Mouse (Mus musculus) neural tube, embryonic 13.5 days (tissue): ENCODE data around the gene Ankrd10. TPM values are rescaled to one million over a fixed set of nuclear protein-coding genes. Genes with fewer than 3 reads are reported as not detected.
A peak's percentile ranks its signal among the peaks of the same experiment; 100 is the strongest.
"Not testable (repeated sequence)": the region's sequence is repeated elsewhere in the genome, so short reads cannot be mapped to it uniquely, and the experiment has no call there.

Experiments
- ATAC-seq: fragments of 200-750 bp; cut with Nextera tagmentation; 2 replicates; pipeline ENCODE4 v1.8.0; 2017; ENCODE audit warnings: low read depth, mild to moderate bottlenecking, moderate TSS enrichment, moderate library complexity
- H3K27ac ChIP-seq: fragments of 300-500 bp; sonication (generic); replicated peaks from 2 replicates; pipeline ENCODE4 v1.5.1; 2015; ENCODE audit warnings: moderate library complexity, mild to moderate bottlenecking, inconsistent platforms
- H3K27me3 ChIP-seq: fragments of 300-500 bp; sonication (generic); 2 replicates; pipeline ENCODE4 v1.6.1; 2015; ENCODE audit warnings: mild to moderate bottlenecking, inconsistent platforms
- H3K36me3 ChIP-seq: fragments of 300-500 bp; sonication (generic); 2 replicates; pipeline ENCODE4 v1.6.1; 2015; ENCODE audit warnings: mild to moderate bottlenecking, inconsistent platforms
- H3K4me1 ChIP-seq: fragments of 300-500 bp; sonication (generic); replicated peaks from 2 replicates; pipeline ENCODE4 v1.6.1; 2015; ENCODE audit warnings: inconsistent platforms
- H3K4me2 ChIP-seq: fragments of 300-500 bp; sonication (generic); 2 replicates; pipeline ENCODE4 v1.6.1; 2015; ENCODE audit warnings: inconsistent platforms, mild to moderate bottlenecking, moderate library complexity
- H3K4me3 ChIP-seq: fragments of 300-500 bp; sonication (generic); 2 replicates; pipeline ENCODE4 v1.5.1; 2015; ENCODE audit warnings: mild to moderate bottlenecking, inconsistent platforms
- H3K9ac ChIP-seq: fragments of 300-500 bp; sonication (generic); 2 replicates; pipeline ENCODE4 v1.6.1; 2015; ENCODE audit warnings: moderate library complexity, mild to moderate bottlenecking, inconsistent platforms
- H3K9me3 ChIP-seq: fragments of 300-500 bp; sonication (generic); 2 replicates; pipeline ENCODE4 v1.6.1; 2016; ENCODE audit warnings: inconsistent platforms
- WGBS: fragments of 180-500 bp; shearing (Covaris S2); methylation state at CpG from one replicate; pipeline ENCODE4 v1.1.7; 2015; 5-methylcytosine and 5-hydroxymethylcytosine counted together
- polyA plus RNA-seq: library from polyadenylated mRNA; unstranded; fragments of >200 nt; fragmentation: Nextera tagmentation; extraction: Ambion mirVana; gene quantifications from 2 replicates; pipeline ENCODE4 v1.2.1, GENCODE M21; 2015

Ankrd10 gene
- 79.2 and 81.6 TPM in 2 replicates for polyA plus RNA-seq

GRCm38 (mm10) chr8:11635611-11636081, at the start of gene Ankrd10:
Ankrd10 (minus strand) TSS chr8:11635757.
- Histone ChIP-seq H3K4me3 (peak within 1 kb of the TSS; percentile 95), H3K27ac (peak within 1 kb of the TSS; percentile 99), H3K27me3 (no peaks in the 10 kb centered on the region), H3K9ac (peak within 1 kb of the TSS; percentile 97), H3K36me3 (peaks cover 23% of the 10 kb centered on the region), H3K4me2 (peak within 1 kb of the TSS; percentile 76), H3K9me3 (no peaks in the 10 kb centered on the region), H3K4me1 (peaks cover 36% of the 10 kb centered on the region)
- peak; percentile 95 for ATAC-seq
- WGBS = under 1% methylated on average over 40 of the region's 40 CpGs

- no peaks in the 10 kb centered on the region for H3K27me3 ChIP-seq
- H3K9me3 ChIP-seq = no peaks in the 10 kb centered on the region
- H3K36me3 ChIP-seq = no peaks in the 10 kb centered on the region
- no peak overlapping the region for H3K4me2 ChIP-seq
- ATAC-seq = no peak
- H3K9ac ChIP-seq = no peak overlapping the region
- WGBS = 88% methylated on average over 7 of the region's 7 CpGs
- no peak overlapping the region for H3K4me3 ChIP-seq
- H3K4me1 ChIP-seq = no peaks in the 10 kb centered on the region
- no peak overlapping the region for H3K27ac ChIP-seq
Measured at GRCm38 (mm10) chr8:11684558-11684957, 49.0 kb upstream of the Ankrd10 start.

GRCm38 (mm10) chr8:11668308-11668707, 32.8 kb upstream of the Ankrd10 start:
- WGBS = 77% methylated on average over 2 of the region's 2 CpGs
- no peak for ATAC-seq

GRCm38 (mm10) chr8:11666023-11666716, 30.6 kb upstream of the Ankrd10 start:
- not testable (repeated sequence) for H3K36me3 ChIP-seq, H3K27me3 ChIP-seq, H3K9ac ChIP-seq, H3K4me1 ChIP-seq, ATAC-seq, H3K27ac ChIP-seq, H3K4me3 ChIP-seq, H3K9me3 ChIP-seq, H3K4me2 ChIP-seq
- 66% methylated on average over 20 of the region's 20 CpGs for WGBS

More at GRCm38 (mm10) chr8:11668308-11668707, 32.8 kb upstream of the Ankrd10 start:
- Histone ChIP-seq H3K4me1 (no peaks in the 10 kb centered on the region), H3K4me3 (no peak overlapping the region), H3K9me3 (no peaks in the 10 kb centered on the region), H3K27ac (no peak overlapping the region), H3K36me3 (no peaks in the 10 kb centered on the region), H3K4me2 (no peak overlapping the region), H3K9ac (no peak overlapping the region), H3K27me3 (no peaks in the 10 kb centered on the region)

- Histone ChIP-seq H3K9me3 (no peaks in the 10 kb centered on the region), H3K27me3 (no peaks in the 10 kb centered on the region), H3K27ac (no peak overlapping the region), H3K36me3 (no peaks in the 10 kb centered on the region), H3K4me3 (no peak overlapping the region), H3K9ac (no peak overlapping the region), H3K4me1 (no peaks in the 10 kb centered on the region), H3K4me2 (no peak overlapping the region)
- no peak for ATAC-seq
- 84% methylated on average over 3 of the region's 3 CpGs for WGBS
Measured at GRCm38 (mm10) chr8:11661969-11662368, 26.4 kb upstream of the Ankrd10 start.

GRCm38 (mm10) chr8:11650021-11650420, 14.5 kb upstream of the Ankrd10 start:
- H3K27ac ChIP-seq = no peak overlapping the region
- H3K9me3 ChIP-seq = no peaks in the 10 kb centered on the region
- 89% methylated on average over 5 of the region's 5 CpGs for WGBS
- no peaks in the 10 kb centered on the region for H3K27me3 ChIP-seq
- no peak for ATAC-seq
- H3K4me2 ChIP-seq = no peak overlapping the region
- no peaks in the 10 kb centered on the region for H3K36me3 ChIP-seq
- no peak overlapping the region for H3K4me3 ChIP-seq
- no peak overlapping the region for H3K9ac ChIP-seq
- no peaks in the 10 kb centered on the region for H3K4me1 ChIP-seq

GRCm38 (mm10) chr8:11643123-11643522, 7.6 kb upstream of the Ankrd10 start:
- H3K27ac ChIP-seq = no peak overlapping the region
- H3K4me3 ChIP-seq = no peak overlapping the region
- no peaks in the 10 kb centered on the region for H3K9me3 ChIP-seq
- no peaks in the 10 kb centered on the region for H3K27me3 ChIP-seq
- no peaks in the 10 kb centered on the region for H3K4me1 ChIP-seq
- H3K36me3 ChIP-seq = peaks cover 10% of the 10 kb centered on the region
- ATAC-seq = no peak
- no peak overlapping the region for H3K4me2 ChIP-seq
- no peak overlapping the region for H3K9ac ChIP-seq
- WGBS = 82% methylated on average over 2 of the region's 2 CpGs

GRCm38 (mm10) chr8:11640606-11641005, 5.0 kb upstream of the Ankrd10 start:
- peaks cover 10% of the 10 kb centered on the region for H3K4me1 ChIP-seq
- no peaks in the 10 kb centered on the region for H3K9me3 ChIP-seq
- no peak overlapping the region for H3K27ac ChIP-seq
- no peak overlapping the region for H3K9ac ChIP-seq
- H3K4me2 ChIP-seq = no peak overlapping the region
- peaks cover 10% of the 10 kb centered on the region for H3K36me3 ChIP-seq
- no peak for ATAC-seq
- no peak overlapping the region for H3K4me3 ChIP-seq
- H3K27me3 ChIP-seq = no peaks in the 10 kb centered on the region
- WGBS = 64% methylated on average over 2 of the region's 2 CpGs

- H3K9ac ChIP-seq = no peak overlapping the region
Measured at GRCm38 (mm10) chr8:11637531-11637930, 2.0 kb upstream of the Ankrd10 start.

GRCm38 (mm10) chr8:11636324-11637057, 934 bp upstream of the Ankrd10 start:
- Histone ChIP-seq H3K4me2 (peak overlapping the region; percentile 76), H3K4me1 (peaks cover 36% of the 10 kb centered on the region), H3K4me3 (peak overlapping the region; percentile 95), H3K36me3 (peaks cover 23% of the 10 kb centered on the region), H3K27me3 (no peaks in the 10 kb centered on the region), H3K27ac (peak overlapping the region; percentile 99), H3K9me3 (no peaks in the 10 kb centered on the region), H3K9ac (peak overlapping the region; percentile 97)
- WGBS = 2% methylated on average over 30 of the region's 30 CpGs
- ATAC-seq = peak; percentile 32

More at GRCm38 (mm10) chr8:11637531-11637930, 2.0 kb upstream of the Ankrd10 start:
- no peaks in the 10 kb centered on the region for H3K27me3 ChIP-seq
- 95% methylated on average over 7 of the region's 7 CpGs for WGBS
- ATAC-seq = no peak
- no peak overlapping the region for H3K4me2 ChIP-seq
- H3K9me3 ChIP-seq = no peaks in the 10 kb centered on the region
- peaks cover 32% of the 10 kb centered on the region for H3K4me1 ChIP-seq
- no peak overlapping the region for H3K27ac ChIP-seq
- no peak overlapping the region for H3K4me3 ChIP-seq
- peaks cover 14% of the 10 kb centered on the region for H3K36me3 ChIP-seq

- Histone ChIP-seq H3K9ac (peak overlapping the region; percentile 97), H3K27ac (peak overlapping the region; percentile 99), H3K27me3 (no peaks in the 10 kb centered on the region), H3K4me1 (peaks cover 40% of the 10 kb centered on the region), H3K4me2 (peak overlapping the region; percentile 76), H3K36me3 (peaks cover 26% of the 10 kb centered on the region), H3K4me3 (peak overlapping the region; percentile 95), H3K9me3 (no peaks in the 10 kb centered on the region)
- WGBS = under 1% methylated on average over 68 of the region's 70 CpGs
- peak; percentile 91 for ATAC-seq
Measured at GRCm38 (mm10) chr8:11635012-11635577, 462 bp downstream of the Ankrd10 start.
